Mouse (Mus musculus) lung, postnatal 25 days (tissue): ENCODE measurements around the gene Olfr1505.

Experiments
- DNase-seq: peaks from one replicate; pipeline ENCODE4 v3.0.0; 2022; ENCODE audit warnings: low spot score

Gene Olfr1505

GRCm38 (mm10) chr19:13913230-13913629, at the start of gene Olfr1505:
Gene Olfr1505, plus strand, starts transcription at chr19:13913530.
- DNase-seq = no peak

GRCm38 (mm10) chr19:13897828-13898227, 15.5 kb upstream of the Olfr1505 start, which contains the start of gene Olfr1504:
Gene Olfr1504, minus strand, starts transcription at chr19:13897928.
- no peak for DNase-seq
